Mouse (Mus musculus): Measurements from ENCODE around the gene Chst11.

DNA sequence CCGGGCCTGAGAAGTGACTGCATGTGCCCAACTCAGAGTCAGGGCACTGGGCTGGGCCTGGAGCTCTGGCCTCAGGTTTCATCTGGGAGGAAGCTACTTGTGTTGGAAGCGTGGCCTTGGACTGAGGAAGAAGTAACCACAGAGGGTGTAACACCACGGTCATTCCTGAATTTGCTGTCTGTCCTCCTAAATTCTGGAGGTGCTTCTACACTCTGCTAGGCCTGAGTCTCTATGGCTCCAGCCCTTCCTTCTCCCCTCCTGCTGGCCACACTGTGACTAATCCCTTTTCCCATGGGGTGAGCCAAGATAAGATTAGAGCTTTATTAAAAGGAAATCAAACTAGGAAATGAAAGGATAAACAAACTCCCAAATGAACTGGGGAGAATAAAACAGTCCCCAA lies 133.3 kb downstream of the Chst11 start:
- no peak for TF ChIP-seq POLR2A (IDR thresholded peaks at IDR 0.05; ENCODE audit: extremely low read depth, insufficient read depth, low read length)
- no peak for TF ChIP-seq CTCF (IDR thresholded peaks at IDR 0.05; ENCODE audit: extremely low read depth, insufficient read depth, low read length)
